Mouse (Mus musculus) hindbrain, embryonic 16.5 days (tissue): ENCODE results near the gene Nat14. TPM values are rescaled to one million over a fixed set of nuclear protein-coding genes. Genes with fewer than 3 reads are reported as not detected.

Experiments used
- ATAC-seq: fragments of 200-750 bp; cut with Nextera tagmentation; 2 replicates; pipeline ENCODE4 v1.8.0; 2017; ENCODE audit warnings: moderate TSS enrichment, moderate library complexity
- H3K27ac ChIP-seq: fragments of 300-500 bp; sonication (generic); 2 replicates; pipeline ENCODE4 v1.5.1; 2014; ENCODE audit warnings: low read depth, mild to moderate bottlenecking, control low read depth, low read length, moderate library complexity
- H3K27me3 ChIP-seq: fragments of 300-500 bp; sonication (generic); replicated peaks from 2 replicates; pipeline ENCODE4 v1.6.1; 2014; ENCODE audit warnings: low read length; ENCODE audit not compliant: control insufficient read depth, insufficient read depth
- H3K36me3 ChIP-seq: fragments of 300-500 bp; sonication (generic); 2 replicates; pipeline ENCODE4 v1.6.1; 2014; ENCODE audit warnings: mild to moderate bottlenecking, low read length, moderate library complexity, mixed read lengths; ENCODE audit not compliant: control insufficient read depth, insufficient read depth
- H3K4me1 ChIP-seq: fragments of 300-500 bp; sonication (generic); 2 replicates; pipeline ENCODE4 v1.6.1; 2014; ENCODE audit warnings: low read depth, low read length; ENCODE audit not compliant: control insufficient read depth, insufficient read depth
- H3K4me2 ChIP-seq: fragments of 300-500 bp; sonication (generic); 2 replicates; pipeline ENCODE4 v1.6.1; 2014; ENCODE audit warnings: mild to moderate bottlenecking, low read length, control low read depth, moderate library complexity
- H3K4me3 ChIP-seq: fragments of 300-500 bp; sonication (generic); 2 replicates; pipeline ENCODE4 v1.5.1; 2014; ENCODE audit warnings: mild to moderate bottlenecking, low read length, control low read depth, moderate library complexity
- H3K9ac ChIP-seq: fragments of 300-500 bp; sonication (generic); 2 replicates; pipeline ENCODE4 v1.6.1; 2014; ENCODE audit warnings: low read depth, mild to moderate bottlenecking, control low read depth, low read length, moderate library complexity
- H3K9me3 ChIP-seq: fragments of 300-500 bp; sonication (generic); 2 replicates; pipeline ENCODE4 v1.6.1; 2014; ENCODE audit warnings: mild to moderate bottlenecking, low read length, moderate library complexity; ENCODE audit not compliant: control insufficient read depth
- WGBS: fragments of 180-500 bp; shearing (Covaris S2); extraction: QIAGEN DNeasy Blood & Tissue Kit; methylation state at CpG from one replicate; pipeline ENCODE4 v1.1.7; 2014; 5-methylcytosine and 5-hydroxymethylcytosine counted together
- polyA plus RNA-seq: library from polyadenylated mRNA; unstranded; fragments of >200 nt; fragmentation: Nextera tagmentation; extraction: Ambion mirVana; gene quantifications from 2 replicates; pipeline ENCODE4 v1.2.1, GENCODE M21; 2015

Nat14 gene
- polyA plus RNA-seq, 1 experiment from 2014 or later: 39.3 TPM

DNA sequence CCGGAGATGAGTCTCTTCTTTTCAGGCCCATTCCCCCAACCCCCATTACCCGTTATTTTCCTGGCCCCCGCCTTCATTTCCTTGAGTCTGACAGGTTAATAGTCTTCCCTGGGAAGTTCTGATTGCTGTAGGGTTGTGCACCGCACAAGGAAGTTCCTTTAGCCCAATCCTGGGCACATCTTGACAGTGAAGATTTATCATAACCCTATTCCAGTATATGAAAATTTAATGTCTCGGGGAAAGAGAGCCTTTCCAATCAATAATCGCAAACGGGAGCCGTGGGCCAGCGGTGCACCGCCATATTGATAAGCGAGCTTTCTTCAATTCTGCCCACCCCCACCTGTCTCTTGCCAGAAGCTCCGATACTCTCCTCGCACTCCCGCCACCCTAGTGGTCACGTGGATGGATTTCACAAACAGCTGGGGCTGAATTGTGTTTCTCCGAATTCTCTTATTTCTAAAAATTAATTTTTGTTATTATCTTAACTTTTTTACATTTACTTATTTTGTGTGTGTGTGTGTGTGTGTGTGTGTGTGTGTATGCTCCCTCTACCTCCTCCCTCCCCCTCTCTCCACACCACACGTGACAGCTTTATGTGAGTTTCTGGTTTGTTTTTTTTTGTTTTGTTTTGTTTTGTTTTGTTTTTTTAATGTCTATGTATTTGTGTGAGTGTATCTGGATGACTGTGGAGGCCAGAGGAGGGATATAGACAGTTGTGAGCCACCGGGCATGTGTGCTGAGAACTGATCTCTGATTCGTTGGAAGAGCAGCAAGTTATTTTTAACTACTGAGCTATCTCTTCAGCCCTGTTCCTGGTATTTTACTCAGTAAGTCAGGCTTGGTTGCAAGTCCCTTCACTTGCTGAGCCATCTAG is 21.9 kb upstream of the Nat14 start:
- Histone ChIP-seq H3K9ac (peak overlapping the region; percentile 63), H3K27me3 (no peaks in the 10 kb centered on the region), H3K36me3 (no peaks in the 10 kb centered on the region), H3K4me3 (peak overlapping the region; percentile 33), H3K4me1 (peaks cover 10% of the 10 kb centered on the region), H3K9me3 (peaks cover 3% of the 10 kb centered on the region; the same call in 1 of the 2 replicates), H3K4me2 (peak overlapping the region; percentile 76), H3K27ac (peak overlapping the region; percentile 57)
- 7% methylated on average over 19 of the region's 19 CpGs for WGBS
- peak; percentile 79 for ATAC-seq

DNA sequence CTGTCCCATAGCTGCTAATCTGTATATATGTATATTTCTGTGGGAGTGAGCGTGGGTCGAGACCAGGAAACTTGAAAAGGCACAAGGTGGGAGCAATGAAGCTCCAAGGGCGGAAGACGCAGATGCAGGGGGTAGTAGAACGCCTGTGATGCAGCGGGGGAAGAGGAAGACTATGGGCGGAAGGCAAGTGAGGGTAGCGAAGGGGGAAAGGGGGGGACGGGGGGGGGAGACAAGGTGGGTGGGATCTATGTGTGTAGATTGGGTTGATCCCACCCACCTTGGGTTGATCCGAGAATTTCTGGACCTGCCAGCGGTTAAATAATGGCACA is 21.3 kb upstream of the Nat14 start:
- peak overlapping the region; percentile 33 for H3K4me3 ChIP-seq
- no peak overlapping the region; the same call in 1 of the 2 replicates for H3K9ac ChIP-seq
- peak overlapping the region; percentile 76 for H3K4me2 ChIP-seq
- H3K36me3 ChIP-seq: no peaks in the 10 kb centered on the region
- H3K4me1 ChIP-seq: peaks cover 10% of the 10 kb centered on the region
- peaks cover 3% of the 10 kb centered on the region; the same call in 1 of the 2 replicates for H3K9me3 ChIP-seq
- 0 out of 2 replicates have a peak overlapping the region, but pooled peaks have one; percentile 17 for H3K27ac ChIP-seq
- 21% methylated on average over 11 of the region's 11 CpGs for WGBS
- ATAC-seq: peak; percentile 19
- no peaks in the 10 kb centered on the region for H3K27me3 ChIP-seq

DNA sequence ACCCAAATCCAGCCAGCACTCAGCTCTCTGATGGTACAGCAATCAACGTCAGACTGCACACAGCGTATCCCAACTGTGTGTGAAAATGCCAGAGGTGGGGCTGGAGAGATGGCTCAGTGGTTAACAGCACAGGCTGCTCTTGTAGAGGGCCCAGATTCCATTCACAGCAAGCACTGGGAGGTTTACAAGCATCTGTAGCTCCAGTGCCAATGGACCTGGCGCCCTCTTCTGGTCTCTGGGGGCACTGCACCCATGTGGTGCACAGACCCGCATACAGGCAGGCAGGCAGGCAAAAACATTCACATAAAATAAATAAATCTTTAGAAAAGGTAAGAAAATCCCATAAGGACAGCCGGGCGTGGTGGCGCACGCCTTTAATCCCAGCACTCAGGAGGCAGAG is 20.7 kb upstream of the Nat14 start:
- no peak overlapping the region for H3K9ac ChIP-seq
- H3K4me2 ChIP-seq: no peak overlapping the region; the same call in 1 of the 2 replicates
- H3K4me3 ChIP-seq: no peak overlapping the region
- WGBS: 54% methylated on average over 8 of the region's 8 CpGs
- H3K27ac ChIP-seq: no peak overlapping the region
- no peaks in the 10 kb centered on the region for H3K36me3 ChIP-seq
- H3K4me1 ChIP-seq: peaks cover 10% of the 10 kb centered on the region
- H3K9me3 ChIP-seq: peaks cover 3% of the 10 kb centered on the region; the same call in 1 of the 2 replicates
- H3K27me3 ChIP-seq: no peaks in the 10 kb centered on the region
- no peak for ATAC-seq

DNA sequence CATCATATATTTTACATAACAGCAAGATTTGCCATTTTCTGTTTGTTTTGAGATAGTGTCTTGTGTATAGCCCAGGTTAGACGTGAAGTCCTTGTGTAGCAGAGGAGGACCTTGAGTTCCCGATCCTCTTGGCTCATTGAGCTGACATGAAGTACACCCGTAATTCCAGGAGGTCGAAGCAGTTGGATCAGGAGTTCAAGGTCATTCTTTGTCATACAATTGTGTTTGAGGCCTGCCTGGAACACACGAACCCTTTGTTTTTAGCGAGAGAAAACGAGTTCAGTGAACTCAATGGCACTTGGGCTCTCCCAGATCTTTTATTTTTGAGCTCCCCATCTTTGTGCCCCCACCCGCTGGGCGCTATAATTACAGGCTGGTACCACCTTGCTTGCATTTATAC is 19.4 kb upstream of the Nat14 start:
- Histone ChIP-seq H3K27ac (no peak overlapping the region), H3K4me2 (no peak overlapping the region), H3K36me3 (no peaks in the 10 kb centered on the region), H3K4me1 (peaks cover 10% of the 10 kb centered on the region), H3K9me3 (peaks cover 3% of the 10 kb centered on the region; the same call in 1 of the 2 replicates), H3K27me3 (no peaks in the 10 kb centered on the region), H3K9ac (no peak overlapping the region), H3K4me3 (no peak overlapping the region)
- no peak for ATAC-seq
- WGBS: 79% methylated on average over 9 of the region's 9 CpGs

DNA sequence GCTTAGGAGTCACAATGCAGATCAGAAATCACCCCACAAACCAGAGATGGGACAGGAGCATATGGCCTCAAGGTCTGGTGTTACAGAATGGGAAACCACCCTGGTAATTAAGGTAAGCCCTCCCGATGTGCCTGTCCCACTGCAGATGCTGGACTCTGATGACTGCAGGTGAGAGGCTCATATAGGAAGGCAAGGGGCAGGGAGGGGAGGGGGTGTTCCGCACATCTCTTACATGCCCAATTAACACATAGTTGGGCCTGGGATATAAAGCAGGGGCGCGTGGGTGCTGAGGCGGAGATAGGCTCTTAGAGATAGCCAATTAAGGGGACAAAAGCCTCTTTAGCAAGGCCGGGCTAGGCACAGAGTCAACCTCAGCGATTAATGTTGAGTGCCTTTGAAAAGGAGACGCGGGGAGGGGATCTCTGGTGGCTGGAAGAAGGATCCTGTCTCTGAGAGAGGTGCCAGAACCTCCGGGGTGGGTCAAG is 15.3 kb upstream of the Nat14 start, which contains the start of gene Gm36210:
Gene Gm36210, minus strand, starts transcription at position 51 of the 485 bp plus-strand sequence.
- Histone ChIP-seq H3K36me3 (no peaks in the 10 kb centered on the region), H3K27me3 (no peaks in the 10 kb centered on the region), H3K4me2 (no peak within 1 kb of the TSS), H3K4me1 (no peaks in the 10 kb centered on the region), H3K9ac (no peak within 1 kb of the TSS), H3K9me3 (no peaks in the 10 kb centered on the region), H3K27ac (no peak within 1 kb of the TSS), H3K4me3 (no peak within 1 kb of the TSS)
- no peak for ATAC-seq
- 54% methylated on average over 10 of the region's 10 CpGs for WGBS

DNA sequence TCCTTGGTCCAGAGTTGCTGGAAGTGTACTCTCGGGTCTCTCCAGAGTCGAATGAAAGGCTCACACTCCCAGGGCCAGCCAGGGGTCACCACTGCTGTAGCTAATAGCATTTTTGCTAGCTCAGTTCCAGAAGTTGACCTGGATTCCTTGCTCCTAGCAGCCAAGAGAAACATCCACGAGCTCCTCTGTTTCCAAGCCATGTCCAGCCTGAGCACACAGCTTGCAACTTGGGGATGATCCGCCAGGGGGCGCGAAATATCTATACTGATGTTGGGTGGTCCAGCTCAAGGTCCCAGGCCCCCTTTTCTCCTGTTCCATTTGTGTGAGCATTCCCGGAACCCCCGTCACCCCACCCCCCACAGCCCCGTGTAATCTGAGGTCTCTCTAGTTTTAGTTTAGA is 10.3 kb upstream of the Nat14 start:
- H3K27ac ChIP-seq: no peak overlapping the region
- ATAC-seq: no peak
- no peaks in the 10 kb centered on the region for H3K9me3 ChIP-seq
- peak overlapping the region; percentile 2; the same call in 1 of the 2 replicates for H3K4me2 ChIP-seq
- H3K9ac ChIP-seq: no peak overlapping the region; the same call in 1 of the 2 replicates
- no peaks in the 10 kb centered on the region for H3K36me3 ChIP-seq
- WGBS: 39% methylated on average over 9 of the region's 9 CpGs
- no peak overlapping the region; the same call in 1 of the 2 replicates for H3K4me3 ChIP-seq
- no peaks in the 10 kb centered on the region for H3K27me3 ChIP-seq
- H3K4me1 ChIP-seq: peaks cover 12% of the 10 kb centered on the region

DNA sequence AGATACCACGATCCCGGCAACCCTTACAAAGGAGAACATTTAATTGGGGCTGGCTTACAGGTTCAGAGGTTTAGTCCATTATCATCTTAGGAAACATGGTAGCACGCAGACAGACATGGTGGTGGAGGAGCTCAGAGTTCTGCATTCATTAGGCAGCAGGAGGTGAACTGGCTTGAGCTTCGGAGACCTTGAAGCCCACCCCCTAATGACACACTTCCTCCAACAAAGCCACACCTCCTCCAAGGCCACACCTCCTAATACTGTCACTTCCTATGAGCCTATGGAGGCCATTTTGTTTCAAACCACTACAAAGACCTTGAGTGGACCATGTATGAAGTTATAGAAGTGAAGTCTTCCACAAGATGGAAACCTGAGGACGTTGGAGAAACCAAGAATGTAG is 9.6 kb upstream of the Nat14 start:
- Histone ChIP-seq H3K27ac (no peak overlapping the region), H3K36me3 (no peaks in the 10 kb centered on the region), H3K9me3 (no peaks in the 10 kb centered on the region), H3K4me1 (peaks cover 19% of the 10 kb centered on the region), H3K27me3 (no peaks in the 10 kb centered on the region), H3K4me2 (no peak overlapping the region; the same call in 1 of the 2 replicates), H3K4me3 (peak overlapping the region; percentile 14), H3K9ac (no peak overlapping the region)
- ATAC-seq: no peak
- WGBS: 65% methylated on average over 5 of the region's 5 CpGs

DNA sequence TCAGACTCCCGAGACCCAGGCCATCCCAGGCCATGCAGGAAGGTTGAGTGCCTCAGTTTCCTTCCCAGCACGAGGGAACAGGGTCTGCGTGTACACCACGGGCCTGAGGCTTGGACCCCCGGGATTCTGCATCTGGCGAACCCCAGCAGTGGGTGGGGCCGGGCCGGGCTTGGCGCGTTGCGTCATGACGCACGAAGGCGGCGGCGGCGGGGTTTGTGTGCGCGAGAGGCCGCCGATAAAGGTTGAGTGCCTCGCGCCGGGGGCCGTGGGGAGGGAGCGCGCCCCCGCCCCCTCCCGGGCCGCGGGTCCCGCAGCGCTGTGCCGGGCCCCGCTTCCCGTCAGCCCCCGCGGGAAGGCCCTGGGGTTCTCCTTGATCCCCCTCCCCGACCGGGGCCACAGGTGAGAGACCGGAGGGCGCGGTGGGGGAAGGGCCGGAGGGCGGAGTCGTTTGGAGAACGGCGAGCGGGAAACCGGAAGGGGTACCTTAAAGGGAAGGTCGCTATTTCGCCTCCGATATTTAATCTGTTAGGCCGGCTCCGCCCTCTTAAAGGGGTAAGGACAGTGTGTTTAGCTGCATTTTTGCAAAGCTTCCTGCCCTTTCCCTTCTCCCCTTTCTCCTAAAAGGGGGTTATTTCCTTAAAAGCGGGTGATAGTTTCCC is 6.7 kb upstream of the Nat14 start, which contains the start of gene Zfp628:
Gene Zfp628, plus strand, starts transcription at position 211 of the 659 bp plus-strand sequence.
- Histone ChIP-seq H3K9ac (peak within 1 kb of the TSS; percentile 94), H3K4me2 (peak within 1 kb of the TSS; percentile 78), H3K27ac (peak within 1 kb of the TSS; percentile 99), H3K4me3 (peak within 1 kb of the TSS; percentile 75), H3K4me1 (peaks cover 19% of the 10 kb centered on the region), H3K36me3 (peaks cover 15% of the 10 kb centered on the region), H3K9me3 (no peaks in the 10 kb centered on the region), H3K27me3 (no peaks in the 10 kb centered on the region)
- under 1% methylated on average over 41 of the region's 56 CpGs for WGBS
- ATAC-seq: peak; percentile 92
